Mouse (Mus musculus): ENCODE measurements at regions not wholly inside any gene's neighbourhood (a gene's known extent, or its start where the extent isn't known, plus 50 kb on each side); places are given as distances from the start of the nearest gene placed in this dataset.

GRCm38 (mm10) chr4:8374737-8375489 lies 136.1 kb upstream of the Car8 start:
- TF ChIP-seq CTCF (conservative IDR thresholded peaks at IDR 0.05; ENCODE audit: low read length) (no peak), POU5F1 (IDR thresholded peaks at IDR 0.05; ENCODE audit: borderline replicate concordance, low read length) (no peak), NANOG (IDR thresholded peaks at IDR 0.05; ENCODE audit: borderline replicate concordance, low read length) (no peak)
